Mouse (Mus musculus) left cerebral cortex, adult 2 months (tissue): ENCODE data around the gene Alg9. TPM values are rescaled to one million over a fixed set of nuclear protein-coding genes. Genes with fewer than 3 reads are reported as not detected.

Source experiments
- DNase-seq, 2 experiments: peaks; one replicate each; pipeline ENCODE4 v3.0.0; 2021 to 2022; ENCODE audit warnings: low spot score in 2 of 2, mixed read lengths in 1 of 2; ENCODE audit errors: extremely low spot score in 1 of 2
- H3K27ac ChIP-seq: fragments of 200-600 bp; 2 replicates; pipeline ENCODE4 v1.8.1; 2022
- H3K4me3 ChIP-seq: fragments of 200-600 bp; 2 replicates; pipeline ENCODE4 v1.8.1; 2022
- CTCF ChIP-seq: fragments of 200-600 bp; IDR thresholded peaks from 2 replicates; pipeline ENCODE4 v1.8.1; 2022; ENCODE audit warnings: antibody characterized with exemption, mild to moderate bottlenecking, moderate library complexity
- intact Hi-C: fragments of 180-260 bp; cut with DNase I; formaldehyde crosslinking; loops from one replicate; pipeline ENCODE4 v1.15.1; 2025
- total RNA-seq, 2 experiments: library from RNA; stranded (reverse); gene quantifications; 2 replicates each; pipeline ENCODE4 v1.2.3; 2021

The Alg9 gene
- total RNA-seq, 2 experiments from 2014 or later, result 25.4 to 26.7 TPM

DNA sequence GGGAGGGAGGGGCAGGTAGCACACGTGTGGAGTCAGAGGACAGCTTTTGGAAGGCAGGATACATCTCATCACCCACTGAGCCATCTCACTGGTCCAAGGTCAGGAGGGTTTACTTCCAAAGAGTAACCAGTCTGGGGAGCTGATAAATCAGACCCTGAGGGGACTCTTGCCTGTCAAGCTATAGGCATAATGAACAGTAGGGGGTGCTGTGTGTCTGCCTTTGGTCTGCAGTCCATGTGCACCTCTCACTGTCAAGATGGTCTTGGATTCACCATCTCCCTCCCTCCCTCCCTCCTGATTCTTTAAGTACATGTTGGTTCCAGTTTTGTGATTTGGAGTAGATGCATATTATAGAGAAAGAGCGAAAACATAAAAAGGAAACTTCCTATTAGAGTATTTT, 26.2 kb downstream of the Alg9 start:
- Histone ChIP-seq H3K27ac (no peak overlapping the region), H3K4me3 (no peak overlapping the region)
- intact Hi-C loops, result loop anchor here (2.0 to 5.0 kb wide), 2 partner anchors 208 to 251 kb away; partner anchors contain the start of gene Sik2
- DNase-seq, result peak in 1 of 2 experiments; percentile 39
- peak; percentile 71 for TF ChIP-seq CTCF

DNA sequence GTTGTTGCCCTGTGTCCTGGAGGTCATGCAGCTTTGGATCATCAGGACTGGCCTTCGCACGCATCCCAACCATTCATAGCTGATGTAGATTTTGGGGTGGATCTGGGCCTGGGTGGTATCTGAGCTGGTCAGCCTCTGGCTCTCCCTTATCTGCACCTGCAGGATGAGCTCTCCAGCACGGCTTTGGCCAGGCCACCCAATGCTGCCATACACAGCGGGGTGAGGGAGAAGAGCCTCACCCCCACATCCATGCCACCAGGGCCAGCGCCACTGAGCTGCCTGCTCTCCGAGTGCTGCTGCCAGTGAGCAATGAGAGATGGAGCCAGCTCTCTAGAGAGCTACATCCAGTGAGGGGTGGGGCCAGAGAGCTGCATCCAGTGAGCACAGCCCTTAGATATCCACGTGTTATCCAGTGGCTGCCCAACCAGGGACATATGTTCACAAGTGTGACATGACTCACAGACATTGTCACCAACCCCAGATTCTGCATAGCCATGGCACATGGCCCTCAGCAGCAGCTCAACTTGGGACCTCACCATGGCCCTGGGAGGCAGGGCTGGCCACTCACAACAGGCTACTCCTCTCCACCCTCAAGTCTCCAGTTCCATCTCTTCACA, 28.3 kb downstream of the Alg9 start:
- H3K27ac ChIP-seq, result no peak overlapping the region
- intact Hi-C loops, result loop anchor here (5.0 kb wide), 1 partner anchor 249 kb away; no protein-coding TSS in a partner anchor
- no peak overlapping the region for H3K4me3 ChIP-seq
- no peak for TF ChIP-seq CTCF
- no peak for DNase-seq

- H3K27ac ChIP-seq, result no peak overlapping the region
- TF ChIP-seq CTCF, result no peak
- no peak overlapping the region for H3K4me3 ChIP-seq
- intact Hi-C loops, result no loop called here
- DNase-seq, result no peak
Observed at GRCm38 (mm10) chr9:50808471-50808870, 33.7 kb downstream of the Alg9 start.

DNA sequence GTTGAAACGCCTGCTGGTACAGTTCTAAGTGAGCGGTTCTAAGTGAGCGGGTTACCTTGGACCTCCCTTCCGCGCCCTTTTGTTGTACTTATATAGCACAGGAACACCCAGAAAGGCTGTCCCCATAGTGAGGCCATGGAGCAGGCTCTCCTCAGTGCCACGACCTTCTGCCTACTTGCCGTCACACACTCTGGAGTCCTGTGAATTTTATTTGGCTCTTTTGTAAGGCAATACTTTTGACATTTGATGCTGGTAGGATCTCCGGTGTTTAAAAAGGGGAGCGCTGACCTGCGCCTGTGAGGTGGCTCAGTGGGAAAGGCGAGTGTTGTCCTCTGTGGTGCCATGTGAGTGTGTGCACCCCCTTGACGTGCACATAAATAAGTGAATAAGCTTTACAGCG, 34.3 kb downstream of the Alg9 start:
- Histone ChIP-seq H3K27ac (no peak overlapping the region), H3K4me3 (no peak overlapping the region)
- no peak for DNase-seq
- no peak for TF ChIP-seq CTCF
- intact Hi-C loops, result no loop called here

DNA sequence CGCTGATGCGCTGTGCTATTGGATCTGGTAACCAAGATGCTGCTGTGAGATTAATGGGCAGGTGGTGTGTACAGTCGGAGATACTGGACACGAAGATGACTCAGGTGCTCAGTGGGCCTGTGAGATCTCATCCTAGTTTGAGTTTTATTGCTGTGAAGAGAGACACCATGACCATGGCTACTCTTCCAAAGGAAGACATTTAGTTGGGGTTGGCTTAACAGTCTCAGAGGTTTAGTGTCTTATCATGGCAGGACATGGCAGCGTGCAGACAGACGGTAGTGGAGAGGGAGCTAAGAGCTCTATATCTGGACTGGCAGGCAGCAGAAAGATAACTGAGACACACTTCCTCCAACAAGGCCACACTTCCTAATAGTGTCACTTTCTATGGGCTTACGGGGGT, 36.4 kb downstream of the Alg9 start:
- TF ChIP-seq CTCF, result no peak
- no peak for DNase-seq
- intact Hi-C loops, result no loop called here
- Histone ChIP-seq H3K27ac (no peak overlapping the region), H3K4me3 (no peak overlapping the region)

GRCm38 (mm10) chr9:50811746-50812145, 36.9 kb downstream of the Alg9 start:
- intact Hi-C loops, result no loop called here
- H3K27ac ChIP-seq, result no peak overlapping the region
- no peak for DNase-seq
- TF ChIP-seq CTCF, result no peak
- H3K4me3 ChIP-seq, result no peak overlapping the region

DNA sequence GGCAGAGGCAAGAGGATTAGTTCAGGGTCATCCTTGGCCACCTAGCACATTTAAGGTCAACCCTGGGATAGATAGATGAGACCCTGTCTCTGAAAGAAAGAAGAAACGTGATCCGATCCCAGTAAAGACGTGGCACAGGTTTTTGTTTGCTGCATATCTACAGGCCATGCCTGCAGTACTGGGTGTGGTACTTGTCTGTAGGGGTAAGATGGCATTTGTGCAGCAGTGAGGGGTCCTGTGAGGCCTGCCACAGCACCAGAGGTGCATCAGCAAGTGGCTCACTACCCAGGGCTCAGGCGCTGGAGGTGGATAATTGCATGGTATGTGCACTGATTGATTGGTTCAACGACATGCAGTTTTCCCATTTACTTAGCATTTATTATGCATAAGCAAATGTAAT, 39.0 kb downstream of the Alg9 start:
- H3K27ac ChIP-seq, result no peak overlapping the region
- no peak for TF ChIP-seq CTCF
- H3K4me3 ChIP-seq, result no peak overlapping the region
- intact Hi-C loops, result no loop called here
- DNase-seq, result no peak

DNA sequence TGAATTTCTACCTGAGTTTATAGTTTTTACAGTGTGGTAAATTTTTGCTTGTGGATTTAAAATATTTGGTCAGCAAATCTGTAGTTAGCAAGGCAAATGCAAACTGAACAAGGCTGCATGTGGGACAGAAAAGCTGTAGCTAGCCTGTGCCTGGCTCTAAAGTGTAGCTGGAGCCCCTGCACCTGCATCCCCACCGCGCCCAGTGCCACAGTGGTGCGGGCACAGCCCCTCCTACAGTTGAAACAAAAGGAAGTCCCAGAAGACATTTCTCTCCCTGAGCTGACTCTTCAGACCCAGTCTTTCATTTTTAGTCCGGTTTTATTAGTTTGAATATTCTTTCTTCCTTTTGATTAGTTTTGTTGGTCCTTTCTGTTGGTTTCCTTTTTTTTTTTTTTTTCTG, 40.8 kb downstream of the Alg9 start:
- H3K4me3 ChIP-seq, result no peak overlapping the region
- TF ChIP-seq CTCF, result no peak
- DNase-seq, result no peak
- intact Hi-C loops, result no loop called here
- H3K27ac ChIP-seq, result no peak overlapping the region

DNA sequence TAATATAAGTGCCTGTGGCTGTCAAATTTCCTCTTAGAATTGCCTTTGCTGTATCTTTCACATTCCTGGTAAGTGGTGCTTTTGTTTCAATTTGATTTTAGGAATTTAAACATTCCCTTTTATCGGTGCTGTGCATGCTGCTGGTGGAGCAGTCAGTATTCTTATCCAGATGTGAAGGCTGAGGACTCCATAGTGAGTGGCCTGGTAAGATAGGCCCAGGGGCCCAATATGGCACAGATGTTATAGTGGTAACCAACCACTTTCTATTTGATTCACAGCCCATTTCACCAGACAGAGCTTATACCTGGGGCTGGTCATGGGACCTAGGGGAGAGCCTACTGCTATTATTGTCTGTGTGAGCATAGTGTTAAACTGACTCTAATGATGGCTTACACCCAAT, 41.7 kb downstream of the Alg9 start:
- Histone ChIP-seq H3K27ac (no peak overlapping the region), H3K4me3 (no peak overlapping the region)
- intact Hi-C loops, result no loop called here
- DNase-seq, result no peak
- no peak for TF ChIP-seq CTCF

GRCm38 (mm10) chr9:50818050-50818449, 43.2 kb downstream of the Alg9 start:
- H3K27ac ChIP-seq, result no peak overlapping the region
- TF ChIP-seq CTCF, result no peak
- intact Hi-C loops, result no loop called here
- no peak for DNase-seq
- H3K4me3 ChIP-seq, result no peak overlapping the region

GRCm38 (mm10) chr9:50819716-50820115, 44.9 kb downstream of the Alg9 start:
- TF ChIP-seq CTCF, result no peak
- intact Hi-C loops, result no loop called here
- no peak overlapping the region for H3K4me3 ChIP-seq
- DNase-seq, result peak in 1 of 2 experiments; percentile 36
- peak overlapping the region; percentile 88 for H3K27ac ChIP-seq

GRCm38 (mm10) chr9:50821651-50822050, 46.8 kb downstream of the Alg9 start:
- DNase-seq, result no peak
- Histone ChIP-seq H3K27ac (no peak overlapping the region; the same call in 1 of the 2 replicates), H3K4me3 (no peak overlapping the region)
- no peak for TF ChIP-seq CTCF
- intact Hi-C loops, result no loop called here

GRCm38 (mm10) chr9:50822216-50822615, 47.4 kb downstream of the Alg9 start:
- no peak overlapping the region for H3K4me3 ChIP-seq
- no peak overlapping the region; the same call in 1 of the 2 replicates for H3K27ac ChIP-seq
- intact Hi-C loops, result no loop called here
- DNase-seq, result no peak
- TF ChIP-seq CTCF, result no peak
